Mouse (Mus musculus) embryonic facial prominence, embryonic 12.5 days (tissue): ENCODE data around the gene Ptges3l. TPM values are rescaled to one million over a fixed set of nuclear protein-coding genes. Genes with fewer than 3 reads are reported as not detected.
"Not testable (repeated sequence)": the region's sequence is repeated elsewhere in the genome, so short reads cannot be mapped to it uniquely, and the experiment has no call there.

Source experiments
- ATAC-seq: fragments of 200-750 bp; cut with Nextera tagmentation; 2 replicates; pipeline ENCODE4 v1.8.0; 2017; ENCODE audit not compliant: insufficient number of reproducible peaks, insufficient read depth, low FRiP score, low TSS enrichment
- H3K27ac ChIP-seq: fragments of 300-500 bp; sonication (generic); 2 replicates; pipeline ENCODE4 v1.5.1; 2016; ENCODE audit warnings: mild to moderate bottlenecking
- H3K27me3 ChIP-seq: fragments of 300-500 bp; sonication (generic); 2 replicates; pipeline ENCODE4 v1.6.1; 2016; ENCODE audit warnings: mild to moderate bottlenecking, moderate library complexity
- H3K36me3 ChIP-seq: fragments of 300-500 bp; sonication (generic); 2 replicates; pipeline ENCODE4 v1.6.1; 2016; ENCODE audit warnings: mild to moderate bottlenecking
- H3K4me1 ChIP-seq: fragments of 300-500 bp; sonication (generic); 2 replicates; pipeline ENCODE4 v1.6.1; 2016
- H3K4me2 ChIP-seq: fragments of 300-500 bp; sonication (generic); replicated peaks from 2 replicates; pipeline ENCODE4 v1.6.1; 2016; ENCODE audit warnings: mild to moderate bottlenecking, moderate library complexity
- H3K4me3 ChIP-seq: fragments of 300-500 bp; sonication (generic); 2 replicates; pipeline ENCODE4 v1.5.1; 2016; ENCODE audit warnings: mild to moderate bottlenecking
- H3K9ac ChIP-seq: fragments of 300-500 bp; sonication (generic); 2 replicates; pipeline ENCODE4 v1.6.1; 2016; ENCODE audit warnings: mild to moderate bottlenecking, moderate library complexity
- H3K9me3 ChIP-seq: fragments of 300-500 bp; sonication (generic); 2 replicates; pipeline ENCODE4 v1.6.1; 2016; ENCODE audit warnings: mild to moderate bottlenecking, moderate library complexity
- WGBS: fragments of 180-500 bp; shearing (Covaris S2); methylation state at CpG from one replicate; pipeline ENCODE4 v1.1.7; 2016; 5-methylcytosine and 5-hydroxymethylcytosine counted together
- polyA plus RNA-seq: library from polyadenylated mRNA; unstranded; fragments of >200 nt; fragmentation: Nextera tagmentation; extraction: Ambion mirVana; gene quantifications from 2 replicates; pipeline ENCODE4 v1.2.1, GENCODE M21; 2016

Ptges3l gene
- polyA plus RNA-seq, 1 experiment from 2014 or later, result 7.4 TPM

- Histone ChIP-seq H3K27me3 (no peaks in the 10 kb centered on the region), H3K4me2 (peak within 1 kb of the TSS; percentile 72), H3K36me3 (peaks cover 15% of the 10 kb centered on the region), H3K9me3 (no peaks in the 10 kb centered on the region), H3K27ac (peak within 1 kb of the TSS; percentile 84), H3K9ac (peak within 1 kb of the TSS; percentile 85), H3K4me1 (peaks cover 3% of the 10 kb centered on the region; the same call in 1 of the 2 replicates), H3K4me3 (peak within 1 kb of the TSS; percentile 85)
- under 1% methylated on average over 45 of the region's 45 CpGs for WGBS
- peak; percentile 71 for ATAC-seq
These were observed 7.9 kb downstream of the Ptges3l start, which contains the start of gene Aarsd1 for GRCm38 (mm10) chr11:101417101-101417855. Gene Aarsd1, minus strand, starts transcription at chr11:101417615.

GRCm38 (mm10) chr11:101416433-101417100 lies 8.6 kb downstream of the Ptges3l start:
- peak overlapping the region; percentile 84 for H3K27ac ChIP-seq
- 3% methylated on average over 11 of the region's 11 CpGs for WGBS
- ATAC-seq, result 0 out of 2 replicates have a peak, but pooled peaks have one; percentile 25

GRCm38 (mm10) chr11:101415306-101415705 lies 9.8 kb downstream of the Ptges3l start:
- 79% methylated on average over 2 of the region's 2 CpGs for WGBS
- Histone ChIP-seq H3K9me3 (no peaks in the 10 kb centered on the region), H3K36me3 (peaks cover 35% of the 10 kb centered on the region), H3K27ac (no peak overlapping the region), H3K9ac (no peak overlapping the region), H3K4me2 (no peak overlapping the region), H3K4me3 (no peak overlapping the region), H3K27me3 (no peaks in the 10 kb centered on the region), H3K4me1 (peaks cover 3% of the 10 kb centered on the region; the same call in 1 of the 2 replicates)
- no peak for ATAC-seq

More at GRCm38 (mm10) chr11:101416433-101417100, 8.6 kb downstream of the Ptges3l start:
- H3K4me2 ChIP-seq, result peak overlapping the region; percentile 72
- H3K9me3 ChIP-seq, result no peaks in the 10 kb centered on the region
- peaks cover 22% of the 10 kb centered on the region for H3K36me3 ChIP-seq
- H3K4me1 ChIP-seq, result peaks cover 3% of the 10 kb centered on the region; the same call in 1 of the 2 replicates
- peak overlapping the region; percentile 85 for H3K9ac ChIP-seq
- H3K4me3 ChIP-seq, result peak overlapping the region; percentile 85
- no peaks in the 10 kb centered on the region for H3K27me3 ChIP-seq

GRCm38 (mm10) chr11:101395110-101395509 lies 30.0 kb downstream of the Ptges3l start:
- H3K27me3 ChIP-seq, result no peaks in the 10 kb centered on the region
- H3K27ac ChIP-seq, result no peak overlapping the region
- H3K36me3 ChIP-seq, result no peaks in the 10 kb centered on the region
- no peak for ATAC-seq
- 4% methylated on average over 8 of the region's 8 CpGs for WGBS
- no peaks in the 10 kb centered on the region for H3K9me3 ChIP-seq
- H3K4me3 ChIP-seq, result no peak overlapping the region
- 0 out of 2 replicates have a peak overlapping the region, but pooled peaks have one; percentile 3 for H3K4me2 ChIP-seq
- no peaks in the 10 kb centered on the region for H3K4me1 ChIP-seq
- H3K9ac ChIP-seq, result no peak overlapping the region

GRCm38 (mm10) chr11:101381817-101382216 lies 43.3 kb downstream of the Ptges3l start:
- Histone ChIP-seq H3K4me3 (no peak overlapping the region), H3K9me3 (0 out of 2 replicates have a peak, but pooled peaks cover 2% of the 10 kb centered on the region), H3K4me2 (no peak overlapping the region), H3K4me1 (no peaks in the 10 kb centered on the region), H3K27me3 (no peaks in the 10 kb centered on the region), H3K36me3 (no peaks in the 10 kb centered on the region), H3K9ac (no peak overlapping the region), H3K27ac (no peak overlapping the region)
- WGBS, result 14% methylated on average over 4 of the region's 4 CpGs
- ATAC-seq, result no peak

- no peaks in the 10 kb centered on the region for H3K27me3 ChIP-seq
- ATAC-seq, result no peak
- H3K4me2 ChIP-seq, result no peak overlapping the region
- no peak overlapping the region for H3K9ac ChIP-seq
- H3K27ac ChIP-seq, result no peak overlapping the region
- H3K4me1 ChIP-seq, result no peaks in the 10 kb centered on the region
- H3K36me3 ChIP-seq, result no peaks in the 10 kb centered on the region
- H3K4me3 ChIP-seq, result no peak overlapping the region
- 0 out of 2 replicates have a peak, but pooled peaks cover 2% of the 10 kb centered on the region for H3K9me3 ChIP-seq
- 86% methylated on average over 6 of the region's 6 CpGs for WGBS
These were observed 46.2 kb downstream of the Ptges3l start for GRCm38 (mm10) chr11:101378926-101379325.

- not testable (repeated sequence) for H3K4me3 ChIP-seq, H3K27ac ChIP-seq, H3K27me3 ChIP-seq, ATAC-seq, H3K9me3 ChIP-seq, H3K4me1 ChIP-seq, H3K36me3 ChIP-seq, H3K9ac ChIP-seq, H3K4me2 ChIP-seq
- WGBS, result 84% methylated on average over 8 of the region's 8 CpGs
These were observed 46.9 kb downstream of the Ptges3l start for GRCm38 (mm10) chr11:101378196-101378595.

- Histone ChIP-seq H3K4me3 (no peak overlapping the region), H3K4me2 (no peak overlapping the region), H3K27me3 (no peaks in the 10 kb centered on the region), H3K27ac (no peak overlapping the region), H3K9ac (no peak overlapping the region), H3K4me1 (no peaks in the 10 kb centered on the region), H3K36me3 (no peaks in the 10 kb centered on the region), H3K9me3 (0 out of 2 replicates have a peak, but pooled peaks cover 2% of the 10 kb centered on the region)
- 66% methylated on average over 7 of the region's 7 CpGs for WGBS
- ATAC-seq, result no peak
These were observed 50.7 kb downstream of the Ptges3l start for GRCm38 (mm10) chr11:101374421-101374938.

- WGBS, result 71% methylated on average over 5 of the region's 5 CpGs
- Histone ChIP-seq H3K9me3 (no peaks in the 10 kb centered on the region), H3K4me1 (no peaks in the 10 kb centered on the region), H3K27ac (no peak overlapping the region), H3K36me3 (no peaks in the 10 kb centered on the region), H3K9ac (no peak overlapping the region), H3K4me3 (no peak overlapping the region), H3K4me2 (no peak overlapping the region), H3K27me3 (no peaks in the 10 kb centered on the region)
- ATAC-seq, result no peak
These were observed 55.0 kb downstream of the Ptges3l start for GRCm38 (mm10) chr11:101370141-101370540.
